Mouse (Mus musculus) thymus, postnatal 36 days (tissue): Measurements from ENCODE around the gene Smg6.
"Not testable (repeated sequence)": the region's sequence is repeated elsewhere in the genome, so short reads cannot be mapped to it uniquely, and the experiment has no call there.

Experiments
- DNase-seq, 2 experiments: peaks; one replicate each; pipeline ENCODE4 v3.0.0; 2022; ENCODE audit warnings: mixed read lengths in 2 of 2

The Smg6 gene

GRCm38 (mm10) chr11:75169405-75170080 is 243.9 kb downstream of the Smg6 start, which contains the start of gene Hic1:
TSS of gene Hic1 (minus strand) at chr11:75169519.
- DNase-seq, result no peak

DNA sequence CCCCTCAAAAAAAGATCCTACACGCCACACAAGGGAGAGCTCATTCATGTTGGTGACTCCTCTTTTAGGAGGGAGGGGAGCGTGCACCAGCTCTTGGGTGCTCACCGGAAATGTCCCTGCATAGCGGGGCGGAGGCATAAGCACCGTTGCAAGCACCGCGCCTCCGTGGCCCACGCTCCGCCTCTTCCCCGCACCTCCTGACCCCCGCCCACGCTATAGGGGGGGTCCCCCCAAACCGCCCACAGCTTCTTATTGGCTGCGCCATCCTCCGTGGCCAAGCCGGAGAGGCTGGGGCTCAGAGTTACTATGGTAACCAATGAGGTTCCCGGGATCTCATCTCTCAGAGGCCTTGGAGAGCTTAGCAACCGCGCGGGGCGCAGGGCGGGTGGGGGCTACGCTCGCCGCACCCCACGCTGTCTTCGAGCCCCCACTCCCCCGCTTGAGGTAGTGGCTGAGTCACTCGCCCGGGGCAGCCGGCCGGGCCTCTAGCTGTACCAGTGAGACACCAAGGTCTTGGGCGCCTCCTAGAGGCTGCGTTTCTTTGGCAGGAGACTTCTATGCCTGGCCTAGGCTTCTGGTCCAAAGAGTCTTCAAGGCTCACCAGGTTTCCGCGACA is 244.6 kb downstream of the Smg6 start:
- peak; percentile 85 to 89 for DNase-seq

GRCm38 (mm10) chr11:75171186-75171865 is 245.7 kb downstream of the Smg6 start:
- no peak for DNase-seq

DNA sequence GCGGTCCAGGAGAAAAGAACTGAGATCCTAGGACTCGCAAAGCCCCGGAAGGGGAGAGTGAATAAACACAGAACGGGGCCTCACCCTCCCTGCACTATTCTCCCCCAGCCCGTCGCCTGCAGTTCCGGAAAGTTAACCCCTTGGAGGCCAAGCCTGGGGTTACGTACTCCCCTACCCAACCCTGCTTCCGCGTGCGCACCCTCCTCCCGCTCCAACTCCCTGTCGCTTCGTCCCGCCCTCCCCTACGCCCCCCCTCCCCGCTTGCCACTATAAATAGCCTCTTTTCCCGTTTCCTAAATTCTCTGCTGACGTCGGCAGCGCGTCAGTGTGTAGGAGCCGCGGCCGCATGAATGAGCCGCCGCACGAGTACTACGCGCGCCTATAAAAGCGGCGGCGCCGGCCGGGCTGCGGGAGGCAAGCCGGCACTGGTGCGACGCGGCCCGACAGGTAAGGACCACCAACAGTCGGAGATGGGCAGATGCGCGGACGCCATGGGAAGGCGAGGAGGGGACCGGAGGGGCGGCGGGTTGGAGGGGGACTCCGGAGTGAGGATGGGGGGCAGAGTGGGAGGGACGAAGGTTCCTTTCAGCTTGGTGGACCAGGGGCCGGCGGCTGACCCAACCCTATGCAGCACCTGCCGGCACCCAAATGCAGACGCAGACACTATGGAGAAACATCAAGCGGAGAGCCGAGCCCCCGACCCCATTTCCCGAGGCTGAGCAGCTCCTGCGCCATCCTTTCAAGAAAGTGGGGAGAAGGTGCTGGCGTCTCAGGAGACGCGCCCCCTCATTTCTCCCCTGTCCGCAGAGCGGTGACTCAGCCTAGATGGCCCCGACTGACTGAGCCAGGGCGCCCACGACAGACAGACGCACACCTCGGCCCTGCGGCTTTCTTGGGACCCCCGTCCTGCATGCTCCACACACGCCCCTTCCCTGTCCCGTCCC is 246.8 kb downstream of the Smg6 start:
- DNase-seq, result peak; percentile 37 to 68

- peak; percentile 89 to 91 for DNase-seq
Measured at GRCm38 (mm10) chr11:75173095-75173798, 247.6 kb downstream of the Smg6 start.

DNA sequence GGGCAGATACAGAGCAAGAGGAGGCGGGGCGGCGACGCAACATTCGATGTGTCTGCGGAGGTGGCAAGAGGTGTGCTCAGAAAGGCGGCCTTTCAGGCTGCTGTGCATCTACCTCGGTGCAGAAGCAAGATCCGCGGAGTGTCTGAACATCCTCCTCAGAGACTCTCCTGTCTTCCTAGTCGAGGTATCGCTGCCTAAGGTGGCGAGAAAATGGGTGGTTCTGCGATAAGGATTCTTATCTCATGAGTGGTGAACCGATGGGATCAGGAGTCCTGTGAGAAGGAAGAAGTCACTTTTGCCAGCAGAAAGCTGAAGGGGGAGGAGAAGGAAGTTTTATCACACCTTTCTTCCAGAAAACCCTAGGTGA is 248.2 kb downstream of the Smg6 start:
- no peak for DNase-seq

GRCm38 (mm10) chr11:75174574-75174973 is 249.0 kb downstream of the Smg6 start:
- DNase-seq, result not testable (repeated sequence)

DNA sequence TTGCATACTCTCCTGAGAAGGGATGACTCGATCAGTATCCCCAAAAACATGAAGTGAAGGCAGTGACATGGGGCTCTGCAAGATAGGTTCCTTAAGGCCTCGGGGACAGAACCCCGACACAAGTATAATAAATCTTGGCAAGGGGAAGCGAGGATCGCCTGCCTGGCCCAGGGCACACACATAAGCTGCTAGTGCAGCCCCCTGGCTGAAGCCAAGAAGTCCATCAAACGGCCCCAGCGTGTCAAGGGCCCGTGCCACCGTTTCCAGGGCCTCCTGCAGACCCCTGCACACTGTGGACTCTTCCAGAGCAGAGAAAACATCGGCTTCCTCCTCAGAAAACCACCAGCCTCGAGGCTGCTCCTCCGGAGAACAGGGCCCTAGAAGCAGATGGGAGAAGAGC is 252.4 kb downstream of the Smg6 start:
- DNase-seq, result peak in 1 of 2 experiments; percentile 35

GRCm38 (mm10) chr11:75178672-75179208 is 253.1 kb downstream of the Smg6 start, which contains the start of gene Ovca2:
TSS of gene Ovca2 (minus strand) at chr11:75178835.
- DNase-seq, result peak; percentile 92 to 95

GRCm38 (mm10) chr11:75183917-75184570 is 258.4 kb downstream of the Smg6 start:
- no peak for DNase-seq

GRCm38 (mm10) chr11:75184573-75184972 is 258.9 kb downstream of the Smg6 start:
- DNase-seq, result no peak

GRCm38 (mm10) chr11:75184986-75185385 is 259.4 kb downstream of the Smg6 start:
- no peak for DNase-seq

DNA sequence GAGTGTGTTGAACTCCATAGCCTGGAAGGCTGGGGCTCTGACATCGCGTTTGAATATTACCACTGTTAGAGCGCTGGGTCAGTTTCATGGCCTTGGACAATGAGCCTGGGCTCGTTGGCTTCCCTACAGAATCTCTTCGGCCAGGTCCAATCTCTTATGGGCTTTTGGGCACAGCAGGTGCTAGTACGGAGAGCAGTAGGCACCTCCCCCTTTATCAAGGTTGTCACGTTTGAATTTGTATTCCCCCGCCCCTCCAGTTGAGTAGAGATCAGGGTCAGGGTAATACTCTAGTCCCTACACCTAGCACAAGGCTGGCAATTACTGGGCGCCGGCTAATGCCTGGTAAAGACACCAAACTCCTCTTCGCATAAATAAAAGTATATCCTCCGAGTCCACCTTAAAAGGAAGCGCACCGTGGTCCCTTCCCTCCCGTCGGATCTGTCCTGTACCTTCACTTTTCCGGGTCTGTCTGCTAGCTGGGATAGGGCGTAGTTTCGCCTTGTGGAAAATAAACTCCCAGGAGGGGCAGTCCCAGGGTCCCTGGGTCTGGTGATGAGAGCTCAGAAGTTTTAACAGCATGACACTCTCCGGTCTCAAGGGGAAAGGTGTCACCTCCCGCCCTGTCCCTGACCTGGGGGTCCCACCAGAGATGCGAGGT is 264.2 kb downstream of the Smg6 start:
- DNase-seq, result no peak

DNA sequence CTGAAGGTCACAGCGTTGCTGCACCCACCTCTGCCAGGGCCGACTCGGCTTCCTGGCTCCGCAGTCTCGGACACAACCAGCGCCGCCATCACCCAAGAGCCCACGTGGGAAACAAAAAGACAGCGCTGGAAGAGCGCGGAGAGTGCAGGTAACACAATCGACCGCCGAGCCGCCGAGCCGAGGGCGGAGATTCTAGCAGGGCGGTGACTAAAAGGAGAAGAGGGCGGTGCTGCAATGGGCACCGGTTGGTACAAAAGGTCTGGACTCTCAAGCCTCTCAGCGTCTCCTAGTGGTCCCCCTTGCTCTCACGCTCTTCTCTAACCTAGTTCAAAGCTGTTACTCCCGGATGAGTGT is 264.7 kb downstream of the Smg6 start:
- DNase-seq, result peak; percentile 77 to 83

- DNase-seq, result no peak
Measured at GRCm38 (mm10) chr11:75190905-75191441, 265.4 kb downstream of the Smg6 start, which contains the start of gene Dph1. TSS of gene Dph1 (minus strand) at chr11:75191241.

DNA sequence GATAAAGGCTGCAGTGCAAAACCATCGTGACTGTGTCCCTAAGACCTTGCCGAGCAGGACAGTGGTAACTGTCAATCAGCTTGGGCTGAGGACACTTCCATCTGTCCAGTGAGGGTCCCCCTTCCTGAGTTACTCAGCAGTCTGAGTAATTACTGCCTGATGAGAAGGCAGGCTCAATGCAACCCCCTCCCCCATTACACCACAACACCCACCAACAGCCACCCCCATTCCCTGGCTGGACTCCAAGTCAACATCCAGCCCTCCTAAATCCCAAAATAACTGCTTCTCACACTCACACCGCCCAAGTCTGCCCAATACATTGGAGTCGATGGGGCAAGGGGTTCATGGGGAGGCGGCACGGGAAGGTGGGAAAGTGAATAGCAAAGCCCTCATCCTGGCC is 266.2 kb downstream of the Smg6 start:
- no peak for DNase-seq

- peak; percentile 69 to 71 for DNase-seq
Measured at GRCm38 (mm10) chr11:75192336-75193214, 267.0 kb downstream of the Smg6 start.

- peak; percentile 81 to 84 for DNase-seq
Measured at GRCm38 (mm10) chr11:75193256-75194071, 267.8 kb downstream of the Smg6 start, which contains the start of gene Rtn4rl1. TSS of gene Rtn4rl1 (plus strand) at chr11:75193783.
